Mouse (Mus musculus) right cerebral cortex, postnatal 14 days (tissue): ENCODE measurements at regions not wholly inside any gene's neighbourhood (a gene's known extent, or its start where the extent isn't known, plus 50 kb on each side); places are given as distances from the start of the nearest gene placed in this dataset.

Source experiments
- DNase-seq: peaks from one replicate; pipeline ENCODE4 v3.0.0; 2022

GRCm38 (mm10) chrX:11387200-11387940 is 59.7 kb downstream of the H2al1j start:
- DNase-seq, result no peak

GRCm38 (mm10) chrX:11388860-11389259 is 61.2 kb downstream of the H2al1j start:
- no peak for DNase-seq

- DNase-seq, result no peak
Measured at GRCm38 (mm10) chrX:11400406-11400805, 72.8 kb downstream of the H2al1j start.

- no peak for DNase-seq
Measured at GRCm38 (mm10) chrX:11404369-11404768, 76.7 kb downstream of the H2al1j start.

- no peak for DNase-seq
Measured at GRCm38 (mm10) chrX:11412316-11412826, 84.7 kb downstream of the H2al1j start.

GRCm38 (mm10) chrX:11415662-11416061 is 88.0 kb downstream of the H2al1j start:
- DNase-seq, result no peak

- DNase-seq, result no peak
Measured at GRCm38 (mm10) chrX:11416510-11416909, 88.9 kb downstream of the H2al1j start.

GRCm38 (mm10) chrX:11417861-11418260 is 90.2 kb downstream of the H2al1j start:
- no peak for DNase-seq

- no peak for DNase-seq
Measured at GRCm38 (mm10) chrX:11418261-11418660, 90.6 kb downstream of the H2al1j start.

- no peak for DNase-seq
Measured at GRCm38 (mm10) chrX:11419162-11419631, 91.6 kb downstream of the H2al1j start.

GRCm38 (mm10) chrX:11432403-11433004 is 104.9 kb downstream of the H2al1j start:
- peak; percentile 10 for DNase-seq

GRCm38 (mm10) chrX:11435338-11435737 is 107.7 kb downstream of the H2al1j start:
- DNase-seq, result peak; percentile 15

- DNase-seq, result peak; percentile 6
Measured at GRCm38 (mm10) chrX:11437151-11437944, 109.7 kb downstream of the H2al1j start.

- peak; percentile 14 for DNase-seq
Measured at GRCm38 (mm10) chrX:11443543-11443942, 115.9 kb downstream of the H2al1j start.

GRCm38 (mm10) chrX:11444261-11444725 is 116.7 kb downstream of the H2al1j start:
- DNase-seq, result no peak

GRCm38 (mm10) chrX:11448711-11449110 is 121.1 kb downstream of the H2al1j start:
- no peak for DNase-seq

GRCm38 (mm10) chrX:11458521-11458920 is 130.9 kb downstream of the H2al1j start:
- no peak for DNase-seq

- DNase-seq, result no peak
Measured at GRCm38 (mm10) chrX:11463955-11464511, 136.4 kb downstream of the H2al1j start.

GRCm38 (mm10) chrX:11466191-11466590 is 138.6 kb downstream of the H2al1j start:
- DNase-seq, result no peak

GRCm38 (mm10) chrX:11479696-11480339 is 152.2 kb downstream of the H2al1j start:
- DNase-seq, result no peak

- DNase-seq, result no peak
Measured at GRCm38 (mm10) chrX:11482141-11482540, 154.5 kb downstream of the H2al1j start.

- DNase-seq, result no peak
Measured at GRCm38 (mm10) chrX:11486588-11486987, 159.0 kb downstream of the H2al1j start.
